Mouse (Mus musculus) embryonic fibroblast, embryonic 13.5 days (primary cell): ENCODE results near the gene Ctrl. TPM values are rescaled to one million over a fixed set of nuclear protein-coding genes. Genes with fewer than 3 reads are reported as not detected.

Source experiments
- H3K27ac ChIP-seq: 2 replicates; pipeline ENCODE4 v1.5.1; 2012; ENCODE audit warnings: low read length, control low read depth, inconsistent platforms; ENCODE audit not compliant: insufficient read depth
- H3K4me1 ChIP-seq: 2 replicates; pipeline ENCODE4 v1.6.1; 2011; ENCODE audit warnings: low read length; ENCODE audit not compliant: control insufficient read depth, insufficient read depth
- H3K4me3 ChIP-seq: 2 replicates; pipeline ENCODE4 v1.5.1; 2011; ENCODE audit warnings: mild to moderate bottlenecking, control low read depth, low read length; ENCODE audit not compliant: insufficient read depth
- CTCF ChIP-seq: IDR thresholded peaks from 2 replicates; pipeline ENCODE4 v1.5.1; 2011; ENCODE audit warnings: mild to moderate bottlenecking, control low read depth, low read length, moderate library complexity, borderline replicate concordance; ENCODE audit not compliant: insufficient read depth
- POLR2A ChIP-seq: IDR thresholded peaks from 2 replicates; pipeline ENCODE4 v1.6.1; 2011; ENCODE audit warnings: low read depth, mild to moderate bottlenecking, control low read depth, low read length, moderate library complexity
- polyA plus RNA-seq: library from polyadenylated mRNA; stranded (reverse); fragments of >200 nt; gene quantifications from 2 replicates; pipeline ENCODE4 v1.2.4, GENCODE M21; 2011; ENCODE audit warnings: low read depth; ENCODE audit not compliant: missing spikeins, insufficient read length

Ctrl gene
- polyA plus RNA-seq, 1 experiment = not detected

GRCm38 (mm10) chr8:105942026-105942425 is 8.4 kb upstream of the Ctrl start:
- Histone ChIP-seq H3K27ac (no peak overlapping the region), H3K4me3 (no peak overlapping the region), H3K4me1 (no peaks in the 10 kb centered on the region)
- TF ChIP-seq CTCF = no peak
- no peak for TF ChIP-seq POLR2A

DNA sequence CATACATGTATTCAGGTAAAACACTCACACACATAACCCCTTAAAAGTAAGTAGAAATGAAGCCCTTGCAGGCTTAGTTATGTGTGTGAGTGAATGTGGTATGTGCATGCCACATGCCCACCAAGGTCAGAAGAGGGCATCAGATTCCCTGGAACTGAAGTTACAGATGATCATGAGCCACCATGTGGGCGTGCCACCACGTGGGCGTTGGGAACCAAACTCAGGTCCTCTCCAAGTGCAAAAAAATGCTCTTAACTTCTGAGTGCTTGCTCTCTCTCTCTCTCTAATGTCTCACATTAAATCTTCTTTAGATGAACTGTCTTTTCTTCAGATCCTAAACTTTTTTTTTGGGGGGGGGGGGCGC is 4.6 kb upstream of the Ctrl start, which contains the start of gene Psmb10:
Gene Psmb10, minus strand, starts transcription at position 139 of the 364 bp plus-strand sequence.
- Histone ChIP-seq H3K4me3 (peak within 1 kb of the TSS; percentile 64), H3K4me1 (no peaks in the 10 kb centered on the region), H3K27ac (peak within 1 kb of the TSS; percentile 80)
- TF ChIP-seq POLR2A (no peak), CTCF (no peak)

DNA sequence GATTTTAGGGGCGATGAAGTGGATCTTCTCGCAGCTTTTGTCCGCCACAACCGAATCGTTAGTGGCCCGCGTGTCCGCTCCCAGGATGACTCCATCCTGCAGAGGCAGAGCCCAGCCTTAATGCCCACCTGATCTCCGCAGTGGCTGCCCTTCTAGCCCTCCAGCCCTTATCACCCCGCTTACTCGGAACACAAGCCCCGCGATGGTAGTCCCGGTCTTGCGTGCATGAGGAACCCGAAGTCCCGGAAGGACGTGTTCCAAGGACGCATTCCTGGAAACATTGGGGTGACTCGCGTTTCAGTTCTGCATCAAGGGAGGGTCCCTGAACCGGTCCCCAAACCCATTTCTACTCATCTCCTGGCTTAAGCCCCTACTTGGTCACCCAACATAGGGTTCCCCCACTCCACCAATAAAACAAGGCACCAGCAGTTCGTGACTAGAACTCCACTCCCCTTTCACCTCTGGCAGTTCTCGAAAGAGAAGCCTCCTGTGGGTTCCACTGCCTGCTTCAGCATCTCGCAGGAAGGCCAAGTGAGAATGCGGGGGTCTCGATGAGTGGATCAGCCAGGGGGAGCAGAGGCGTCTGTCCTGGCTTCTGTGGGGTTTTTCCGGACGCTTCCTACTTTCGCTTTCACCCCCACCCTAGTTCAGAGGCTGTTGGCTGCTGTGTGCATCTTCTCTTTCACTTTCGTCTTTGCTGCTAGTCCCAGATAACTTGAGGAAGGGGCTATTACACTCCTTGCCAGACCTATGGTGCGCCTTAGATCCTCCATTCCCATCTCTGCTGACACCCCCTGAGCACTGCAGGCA is 4.0 kb upstream of the Ctrl start:
- TF ChIP-seq CTCF (no peak), POLR2A (peak; percentile 53)
- Histone ChIP-seq H3K27ac (peak overlapping the region; percentile 80), H3K4me3 (peak overlapping the region; percentile 64), H3K4me1 (no peaks in the 10 kb centered on the region)

GRCm38 (mm10) chr8:105936866-105937475 is 3.3 kb upstream of the Ctrl start:
- Histone ChIP-seq H3K4me1 (no peaks in the 10 kb centered on the region), H3K4me3 (peak overlapping the region; percentile 64), H3K27ac (peak overlapping the region; percentile 80)
- peak; percentile 77 for TF ChIP-seq POLR2A
- TF ChIP-seq CTCF = no peak

GRCm38 (mm10) chr8:105935863-105936603 is 2.4 kb upstream of the Ctrl start:
- Histone ChIP-seq H3K27ac (no peak overlapping the region), H3K4me1 (no peaks in the 10 kb centered on the region), H3K4me3 (peak overlapping the region; percentile 43)
- TF ChIP-seq CTCF (no peak), POLR2A (no peak)

- Histone ChIP-seq H3K4me3 (no peak overlapping the region), H3K4me1 (no peaks in the 10 kb centered on the region), H3K27ac (no peak overlapping the region)
- TF ChIP-seq CTCF (no peak), POLR2A (no peak)
These were observed 1.4 kb upstream of the Ctrl start for GRCm38 (mm10) chr8:105935105-105935504.

DNA sequence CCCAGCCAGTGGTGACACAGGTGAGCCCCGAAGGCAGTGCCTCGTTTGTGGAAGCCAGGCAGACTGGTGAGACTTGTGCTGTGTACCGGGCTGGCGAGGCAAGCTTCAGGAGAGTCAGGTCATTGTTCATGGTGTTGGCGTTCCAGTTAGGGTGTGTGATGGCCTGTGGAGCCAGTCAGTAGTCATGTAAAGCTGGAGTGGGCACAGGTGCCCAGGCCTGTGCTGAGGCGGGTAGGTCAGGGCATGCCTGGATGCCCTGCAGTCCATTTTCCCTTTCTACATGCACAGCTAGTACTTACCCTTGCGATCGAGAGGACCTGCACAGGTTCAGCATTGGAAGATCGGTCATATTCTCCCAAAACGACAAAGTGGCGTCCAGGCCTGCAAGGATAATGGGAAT is 1.1 kb downstream of the Ctrl start:
- Histone ChIP-seq H3K27ac (no peak overlapping the region), H3K4me1 (no peaks in the 10 kb centered on the region), H3K4me3 (no peak overlapping the region)
- TF ChIP-seq POLR2A (no peak), CTCF (no peak)

DNA sequence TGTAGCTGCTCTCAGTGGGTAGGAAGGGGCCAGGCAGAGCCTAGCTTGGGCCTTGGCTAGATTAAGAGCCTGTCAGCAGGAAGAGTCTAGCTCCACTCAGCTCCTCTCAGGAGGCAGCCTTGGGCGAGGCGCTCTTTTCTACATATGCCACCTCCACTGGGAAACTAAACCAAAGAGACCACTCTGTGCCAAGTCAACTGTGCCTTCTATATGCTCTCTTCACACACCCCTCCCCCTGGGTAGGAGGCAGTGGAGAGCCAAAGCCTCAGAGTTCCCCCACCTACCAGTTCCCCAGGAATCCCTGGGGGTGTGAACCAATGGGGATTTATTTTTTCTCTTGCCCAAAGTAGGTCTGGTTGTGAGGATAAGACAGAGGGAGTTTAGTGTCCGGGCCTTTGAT is 2.4 kb downstream of the Ctrl start:
- Histone ChIP-seq H3K4me3 (no peak overlapping the region), H3K27ac (no peak overlapping the region), H3K4me1 (no peaks in the 10 kb centered on the region)
- TF ChIP-seq POLR2A (no peak), CTCF (no peak)

DNA sequence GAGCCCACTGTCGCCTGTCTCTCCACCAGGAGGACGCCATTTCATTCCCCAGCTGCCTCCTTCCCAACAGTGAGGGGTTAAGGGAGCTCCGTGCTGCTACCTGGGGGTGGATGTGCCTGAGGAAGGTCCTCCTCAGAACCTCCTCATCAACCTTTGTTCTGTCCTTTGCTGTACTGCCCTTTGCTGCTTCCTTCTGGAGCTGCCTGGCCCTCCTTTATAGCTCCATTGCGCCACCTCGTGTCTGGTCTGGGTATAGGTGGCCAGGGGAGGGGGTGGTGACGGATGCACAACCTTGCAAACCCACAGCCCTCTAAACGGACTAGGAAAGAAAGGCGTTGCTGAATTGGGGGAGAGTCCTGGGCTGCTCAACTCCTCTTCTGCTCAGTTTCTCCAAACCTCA is 3.1 kb downstream of the Ctrl start:
- no peak overlapping the region for H3K4me3 ChIP-seq
- H3K27ac ChIP-seq = no peak overlapping the region
- TF ChIP-seq POLR2A (no peak), CTCF (peak; percentile 94)

More for the DNA sequence above, 3.1 kb downstream of the Ctrl start:
- H3K4me1 ChIP-seq = no peaks in the 10 kb centered on the region
